Mouse (Mus musculus) left cerebral cortex, adult 9 months (tissue): ENCODE data around the gene Ppm1n.
A peak's percentile ranks its signal among the peaks of the same experiment; 100 is the strongest.

ENCODE experiments used
- DNase-seq, 2 experiments: peaks; one replicate each; pipeline ENCODE4 v3.0.0; 2022; ENCODE audit warnings: low spot score in 2 of 2

Gene Ppm1n

GRCm38 (mm10) chr7:19279581-19280114 is at the start of gene Ppm1n:
Gene Ppm1n (minus strand): TSS chr7:19280064.
- no peak for DNase-seq

- no peak for DNase-seq
Measured at GRCm38 (mm10) chr7:19328425-19328824, 48.6 kb upstream of the Ppm1n start.

GRCm38 (mm10) chr7:19327782-19328181 is 47.9 kb upstream of the Ppm1n start:
- no peak for DNase-seq

- DNase-seq = peak; percentile 83 to 89
Measured at GRCm38 (mm10) chr7:19327128-19327527, 47.3 kb upstream of the Ppm1n start.

GRCm38 (mm10) chr7:19326359-19326758 is 46.5 kb upstream of the Ppm1n start:
- peak in 1 of 2 experiments; percentile 64 for DNase-seq

- no peak for DNase-seq
Measured at GRCm38 (mm10) chr7:19325262-19326199, 45.7 kb upstream of the Ppm1n start.

- DNase-seq = no peak
Measured at GRCm38 (mm10) chr7:19324221-19324620, 44.4 kb upstream of the Ppm1n start.

GRCm38 (mm10) chr7:19322489-19322888 is 42.6 kb upstream of the Ppm1n start:
- DNase-seq = no peak

GRCm38 (mm10) chr7:19321464-19321863 is 41.6 kb upstream of the Ppm1n start:
- no peak for DNase-seq

- no peak for DNase-seq
Measured at GRCm38 (mm10) chr7:19320637-19321036, 40.8 kb upstream of the Ppm1n start.

GRCm38 (mm10) chr7:19319906-19320305 is 40.0 kb upstream of the Ppm1n start:
- peak; percentile 83 to 94 for DNase-seq

- no peak for DNase-seq
Measured at GRCm38 (mm10) chr7:19319458-19319857, 39.6 kb upstream of the Ppm1n start.

GRCm38 (mm10) chr7:19318676-19319075 is 38.8 kb upstream of the Ppm1n start:
- DNase-seq = no peak

- DNase-seq = no peak
Measured at GRCm38 (mm10) chr7:19318201-19318600, 38.3 kb upstream of the Ppm1n start.

- DNase-seq = no peak
Measured at GRCm38 (mm10) chr7:19316451-19317161, 36.7 kb upstream of the Ppm1n start.

GRCm38 (mm10) chr7:19314033-19314432 is 34.2 kb upstream of the Ppm1n start:
- no peak for DNase-seq

- DNase-seq = no peak
Measured at GRCm38 (mm10) chr7:19311991-19312390, 32.1 kb upstream of the Ppm1n start.

- DNase-seq = peak; percentile 88 to 96
Measured at GRCm38 (mm10) chr7:19309884-19310641, 30.2 kb upstream of the Ppm1n start, which contains the start of gene Fosb. Gene Fosb (minus strand): TSS chr7:19310051.

- DNase-seq = no peak
Measured at GRCm38 (mm10) chr7:19309278-19309883, 29.5 kb upstream of the Ppm1n start.

GRCm38 (mm10) chr7:19308454-19309277 is 28.8 kb upstream of the Ppm1n start:
- DNase-seq = peak; percentile 91 to 96
